Mouse (Mus musculus) adrenal gland, postnatal 4 days (tissue): ENCODE data around the gene Zfp652. TPM values are rescaled to one million over a fixed set of nuclear protein-coding genes. Genes with fewer than 3 reads are reported as not detected.
"Not testable (repeated sequence)": the region's sequence is repeated elsewhere in the genome, so short reads cannot be mapped to it uniquely, and the experiment has no call there.

Experiments
- DNase-seq, 2 experiments: peaks; one replicate each; pipeline ENCODE4 v3.0.0; 2021 to 2022; ENCODE audit warnings: low spot score in 2 of 2, mixed read lengths in 2 of 2
- total RNA-seq, 2 experiments: library from RNA; stranded (reverse); gene quantifications; 2 replicates each; pipeline ENCODE4 v1.2.3; 2021

The Zfp652 gene
- total RNA-seq, 2 experiments from 2014 or later = 61.7 to 63.2 TPM

GRCm38 (mm10) chr11:95709534-95710040 is 2.9 kb upstream of the Zfp652 start:
- DNase-seq = no peak

GRCm38 (mm10) chr11:95710478-95710877 is 2.0 kb upstream of the Zfp652 start:
- DNase-seq = no peak

- DNase-seq = no peak
These were observed 349 bp upstream of the Zfp652 start for GRCm38 (mm10) chr11:95712085-95712562.

GRCm38 (mm10) chr11:95713225-95713810 is 845 bp downstream of the Zfp652 start:
- peak; percentile 27 to 31 for DNase-seq

GRCm38 (mm10) chr11:95713811-95714241 is 1.4 kb downstream of the Zfp652 start:
- DNase-seq = no peak

- no peak for DNase-seq
These were observed 1.9 kb downstream of the Zfp652 start for GRCm38 (mm10) chr11:95714411-95714810.

- DNase-seq = no peak
These were observed 3.7 kb downstream of the Zfp652 start for GRCm38 (mm10) chr11:95716136-95716535.

GRCm38 (mm10) chr11:95719356-95719755 is 6.9 kb downstream of the Zfp652 start:
- DNase-seq = no peak

- no peak for DNase-seq
These were observed 10.8 kb downstream of the Zfp652 start, which contains the start of gene B130006D01Rik for GRCm38 (mm10) chr11:95723287-95723686. B130006D01Rik (plus strand) TSS chr11:95723587.

GRCm38 (mm10) chr11:95724466-95724865 is 12.0 kb downstream of the Zfp652 start:
- DNase-seq = no peak

- DNase-seq = no peak
These were observed 13.7 kb downstream of the Zfp652 start for GRCm38 (mm10) chr11:95726156-95726555.

GRCm38 (mm10) chr11:95727947-95728346 is 15.5 kb downstream of the Zfp652 start:
- no peak for DNase-seq

GRCm38 (mm10) chr11:95728916-95729907 is 16.7 kb downstream of the Zfp652 start:
- DNase-seq = no peak

- DNase-seq = no peak
These were observed 22.0 kb downstream of the Zfp652 start for GRCm38 (mm10) chr11:95734485-95734884.

- DNase-seq = no peak
These were observed 25.3 kb downstream of the Zfp652 start for GRCm38 (mm10) chr11:95737811-95738210.

GRCm38 (mm10) chr11:95744521-95744920 is 32.0 kb downstream of the Zfp652 start:
- no peak for DNase-seq

- DNase-seq = no peak
These were observed 34.3 kb downstream of the Zfp652 start for GRCm38 (mm10) chr11:95746821-95747220.

- DNase-seq = no peak
These were observed 35.9 kb downstream of the Zfp652 start for GRCm38 (mm10) chr11:95748331-95748730.

- DNase-seq = no peak
These were observed 37.1 kb downstream of the Zfp652 start for GRCm38 (mm10) chr11:95749619-95750018.

GRCm38 (mm10) chr11:95750995-95751394 is 38.5 kb downstream of the Zfp652 start:
- peak; percentile 22 to 56 for DNase-seq

- DNase-seq = not testable (repeated sequence)
These were observed 42.7 kb downstream of the Zfp652 start for GRCm38 (mm10) chr11:95755137-95755536.

GRCm38 (mm10) chr11:95760521-95760920 is 48.0 kb downstream of the Zfp652 start:
- DNase-seq = no peak
